Mouse (Mus musculus) thymus, adult 2 months (tissue): ENCODE measurements around the gene Snn.

Experiments used
- CTCF ChIP-seq: fragments of 200-500 bp; IDR thresholded peaks from 2 replicates; pipeline ENCODE4 v1.5.1; 2012; ENCODE audit warnings: mild to moderate bottlenecking, control low read depth, low read length, moderate library complexity, borderline replicate concordance; ENCODE audit not compliant: control insufficient read depth, poor library complexity, insufficient read depth; ENCODE audit errors: extremely low read depth
- POLR2A ChIP-seq: fragments of 200-500 bp; IDR thresholded peaks from 2 replicates; pipeline ENCODE4 v1.6.1; 2012; ENCODE audit warnings: mild to moderate bottlenecking, low read length, control low read depth, moderate library complexity; ENCODE audit not compliant: control insufficient read depth, poor library complexity, insufficient read depth; ENCODE audit errors: extremely low read depth

DNA sequence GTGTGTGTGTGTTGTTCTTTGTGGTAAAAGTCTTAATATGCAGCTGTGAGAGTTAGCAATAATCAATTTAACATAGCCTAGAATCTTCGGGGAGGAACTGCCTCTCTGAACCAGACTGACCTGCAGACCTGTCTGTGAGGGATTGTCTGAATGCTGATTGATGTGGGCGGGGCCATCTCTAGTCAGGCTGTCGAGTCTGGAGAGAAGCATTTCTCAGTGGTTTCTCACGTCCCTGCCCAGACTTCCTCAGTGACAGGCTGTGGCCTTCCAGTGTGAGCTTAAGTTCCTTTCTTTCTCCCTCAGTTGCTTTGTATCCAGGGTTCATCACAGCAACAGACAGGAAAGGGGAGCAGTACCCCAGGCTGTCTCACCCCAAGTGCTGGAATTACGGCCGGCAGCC lies 6.3 kb upstream of the Snn start:
- TF ChIP-seq POLR2A (no peak), CTCF (no peak)
